ENCODE assay signal across 7 mouse cellular contexts in genomic region chr17:42876904-42877425, GRCm38 (mm10). TPM values are rescaled to one million over a fixed set of nuclear protein-coding genes. Genes with fewer than 3 reads are reported as not detected.
DNase-seq lines count a peak whose midpoint lies in the region; ATAC-seq and TF ChIP-seq lines count a peak whose summit lies in the region.

No protein-coding gene starts in this region.

- peak overlapping the region; percentile 95 for H3K4me3 ChIP-seq in lung, embryonic 15.5 days
- peak overlapping the region; percentile 90 for H3K4me3 ChIP-seq in embryonic facial prominence, embryonic 13.5 days
- H3K4me3 ChIP-seq in intestine, postnatal 0 days (ENCODE audit: low read depth, low read length): peak overlapping the region; percentile 75
- peak overlapping the region; percentile 69 for H3K4me3 ChIP-seq in olfactory bulb, adult 2 months (ENCODE audit: insufficient read depth, low read depth, low read length)

- H3K27ac ChIP-seq in lung, embryonic 15.5 days: peak overlapping the region; percentile 95
- peak overlapping the region; percentile 97; the same call in 1 of the 2 replicates for H3K27ac ChIP-seq in embryonic facial prominence, embryonic 13.5 days
- H3K27ac ChIP-seq in intestine, postnatal 0 days (ENCODE audit: low read depth, low read length): peak overlapping the region; percentile 98; the same call in 1 of the 2 replicates
- no peak overlapping the region for H3K27ac ChIP-seq in olfactory bulb, adult 2 months (ENCODE audit: insufficient read depth, low read depth, low read length)

- TF ChIP-seq CTCF in intestine, postnatal 0 days (IDR thresholded peaks at IDR 0.05; ENCODE audit: low read depth): no peak
- no peak for TF ChIP-seq CTCF in olfactory bulb, adult 2 months (IDR thresholded peaks at IDR 0.05; ENCODE audit: insufficient read depth, low read depth, low read length)

- peaks cover 11% of the 10 kb centered on the region for H3K4me1 ChIP-seq in lung, embryonic 15.5 days
- H3K4me1 ChIP-seq in embryonic facial prominence, embryonic 13.5 days: peaks cover 9% of the 10 kb centered on the region
- H3K4me1 ChIP-seq in intestine, postnatal 0 days (replicated peaks; ENCODE audit: control insufficient read depth, insufficient read depth, low read length): peaks cover 3% of the 10 kb centered on the region; the same call in 1 of the 2 replicates
- H3K4me1 ChIP-seq in olfactory bulb, adult 2 months (ENCODE audit: control insufficient read depth, insufficient read depth, low read length): peaks cover 2% of the 10 kb centered on the region; the same call in 1 of the 2 replicates

- H3K9ac ChIP-seq in lung, embryonic 15.5 days: peak overlapping the region; percentile 98
- peak overlapping the region; percentile 98 for H3K9ac ChIP-seq in embryonic facial prominence, embryonic 13.5 days
- H3K9ac ChIP-seq in intestine, postnatal 0 days (ENCODE audit: low read depth, low read length): peak overlapping the region; percentile 92

- no peaks in the 10 kb centered on the region for H3K27me3 ChIP-seq in lung, embryonic 15.5 days
- H3K27me3 ChIP-seq in embryonic facial prominence, embryonic 13.5 days: no peaks in the 10 kb centered on the region
- no peaks in the 10 kb centered on the region for H3K27me3 ChIP-seq in intestine, postnatal 0 days (replicated peaks; ENCODE audit: control insufficient read depth, insufficient read depth, low read length)

- H3K9me3 ChIP-seq in lung, embryonic 15.5 days: no peaks in the 10 kb centered on the region
- no peaks in the 10 kb centered on the region for H3K9me3 ChIP-seq in embryonic facial prominence, embryonic 13.5 days
- no peaks in the 10 kb centered on the region for H3K9me3 ChIP-seq in intestine, postnatal 0 days (ENCODE audit: control insufficient read depth)

- ATAC-seq in lung, embryonic 15.5 days (ENCODE audit: borderline replicate concordance, extremely low read depth, low FRiP score, low TSS enrichment): no peak
- ATAC-seq in embryonic facial prominence, embryonic 13.5 days (ENCODE audit: insufficient number of reproducible peaks, insufficient read depth, low FRiP score, low TSS enrichment, low read depth): no peak
- no peak for ATAC-seq in intestine, postnatal 0 days

- no peak for DNase-seq in lung, adult 18-20 months
- DNase-seq in layer of hippocampus, adult 9-10 months (ENCODE audit: low spot score): no peak
- no peak for DNase-seq in right cerebral cortex, postnatal 10 days (ENCODE audit: low spot score in 2 of 2)

- H3K36me3 ChIP-seq in lung, embryonic 15.5 days: no peaks in the 10 kb centered on the region
- no peaks in the 10 kb centered on the region for H3K36me3 ChIP-seq in embryonic facial prominence, embryonic 13.5 days
- H3K36me3 ChIP-seq in intestine, postnatal 0 days (ENCODE audit: control insufficient read depth, insufficient read depth): no peaks in the 10 kb centered on the region

- peak overlapping the region; percentile 65 for H3K4me2 ChIP-seq in lung, embryonic 15.5 days
- H3K4me2 ChIP-seq in embryonic facial prominence, embryonic 13.5 days: peak overlapping the region; percentile 70
- peak overlapping the region; percentile 85 for H3K4me2 ChIP-seq in intestine, postnatal 0 days (replicated peaks; ENCODE audit: low read depth)

- WGBS in lung, embryonic 15.5 days: 16% methylated on average over 13 of the region's 13 CpGs
- 26% methylated on average over 13 of the region's 13 CpGs for WGBS in embryonic facial prominence, embryonic 13.5 days
- 19% methylated on average over 13 of the region's 13 CpGs for WGBS in intestine, postnatal 0 days
- 8% methylated on average over 13 of the region's 13 CpGs for WGBS in olfactory bulb, adult 2 months

- no peak for TF ChIP-seq POLR2A in olfactory bulb, adult 2 months (IDR thresholded peaks at IDR 0.05; ENCODE audit: insufficient read depth, low read depth, low read length)

RNA-seq across cellular contexts. Expression of gene Cd2ap, which starts 0.5 kb away (rescaled TPM):
- polyA plus RNA-seq in lung, embryonic 15.5 days (2015; fragmentation: Nextera tagmentation; extraction: Ambion mirVana): 28.1 and 29.6 TPM in 2 replicates
- polyA plus RNA-seq in embryonic facial prominence, embryonic 13.5 days (2015; fragmentation: Nextera tagmentation; extraction: Ambion mirVana): 22.3 and 22.6 TPM in 2 replicates
- 37.4 and 42.6 TPM in 2 replicates for polyA plus RNA-seq in intestine, postnatal 0 days (2015; fragmentation: Nextera tagmentation; extraction: Ambion mirVana)
- not detected in 2 replicates for polyA plus RNA-seq in olfactory bulb, adult 2 months (2012; ENCODE audit: insufficient read depth, insufficient read length, low replicate concordance, missing spikeins)
